Mouse (Mus musculus) stomach, postnatal 0 days (tissue): ENCODE results near the gene Celf5. TPM values are rescaled to one million over a fixed set of nuclear protein-coding genes. Genes with fewer than 3 reads are reported as not detected.

Experiments used
- ATAC-seq: fragments of 200-750 bp; cut with Nextera tagmentation; 2 replicates; pipeline ENCODE4 v1.8.0; 2017; ENCODE audit not compliant: low FRiP score, low TSS enrichment
- DNase-seq: peaks from one replicate; pipeline ENCODE4 v3.0.0-alpha.2; 2016; ENCODE audit warnings: low spot score
- H3K27ac ChIP-seq: fragments of 300-500 bp; sonication (generic); replicated peaks from 2 replicates; pipeline ENCODE4 v1.5.1; 2014; ENCODE audit warnings: mild to moderate bottlenecking, control low read depth
- H3K27me3 ChIP-seq: fragments of 300-500 bp; sonication (generic); 2 replicates; pipeline ENCODE4 v1.6.1; 2014; ENCODE audit warnings: low read length; ENCODE audit not compliant: control insufficient read depth, insufficient read depth
- H3K36me3 ChIP-seq: fragments of 300-500 bp; sonication (generic); 2 replicates; pipeline ENCODE4 v1.6.1; 2014; ENCODE audit warnings: low read length, mixed read lengths; ENCODE audit not compliant: control insufficient read depth, insufficient read depth
- H3K4me1 ChIP-seq: fragments of 300-500 bp; sonication (generic); replicated peaks from 2 replicates; pipeline ENCODE4 v1.6.1; 2014; ENCODE audit warnings: antibody characterized with exemption; ENCODE audit not compliant: control insufficient read depth, insufficient read depth
- H3K4me2 ChIP-seq: fragments of 300-500 bp; sonication (generic); replicated peaks from 2 replicates; pipeline ENCODE4 v1.6.1; 2014; ENCODE audit warnings: low read depth, mild to moderate bottlenecking, control low read depth, moderate library complexity
- H3K4me3 ChIP-seq: fragments of 300-500 bp; sonication (generic); 2 replicates; pipeline ENCODE4 v1.5.1; 2014; ENCODE audit warnings: low read depth, low read length, control low read depth
- H3K9ac ChIP-seq: fragments of 300-500 bp; sonication (generic); 2 replicates; pipeline ENCODE4 v1.6.1; 2014; ENCODE audit warnings: mild to moderate bottlenecking, low read length, control low read depth, mixed read lengths
- H3K9me3 ChIP-seq: fragments of 300-500 bp; sonication (generic); 2 replicates; pipeline ENCODE4 v1.6.1; 2016; ENCODE audit warnings: low read length; ENCODE audit not compliant: control insufficient read depth
- CTCF ChIP-seq: IDR thresholded peaks from 2 replicates; pipeline ENCODE4 v1.5.1; 2016; ENCODE audit warnings: antibody characterized with exemption, low read depth, mild to moderate bottlenecking, moderate library complexity
- EP300 ChIP-seq: optimal IDR thresholded peaks from 2 replicates; pipeline ENCODE3; 2016; ENCODE audit warnings: antibody characterized with exemption
- WGBS: fragments of 180-500 bp; shearing (Covaris S2); extraction: QIAGEN DNeasy Blood & Tissue Kit; methylation state at CpG from one replicate; pipeline ENCODE4 v1.1.7; 2014; 5-methylcytosine and 5-hydroxymethylcytosine counted together
- polyA plus RNA-seq: library from polyadenylated mRNA; unstranded; fragments of >200 nt; fragmentation: Nextera tagmentation; extraction: Ambion mirVana; gene quantifications from 2 replicates; pipeline ENCODE4 v1.2.1, GENCODE M21; 2015

The Celf5 gene
- polyA plus RNA-seq, 1 experiment from 2014 or later = 0.62 TPM

DNA sequence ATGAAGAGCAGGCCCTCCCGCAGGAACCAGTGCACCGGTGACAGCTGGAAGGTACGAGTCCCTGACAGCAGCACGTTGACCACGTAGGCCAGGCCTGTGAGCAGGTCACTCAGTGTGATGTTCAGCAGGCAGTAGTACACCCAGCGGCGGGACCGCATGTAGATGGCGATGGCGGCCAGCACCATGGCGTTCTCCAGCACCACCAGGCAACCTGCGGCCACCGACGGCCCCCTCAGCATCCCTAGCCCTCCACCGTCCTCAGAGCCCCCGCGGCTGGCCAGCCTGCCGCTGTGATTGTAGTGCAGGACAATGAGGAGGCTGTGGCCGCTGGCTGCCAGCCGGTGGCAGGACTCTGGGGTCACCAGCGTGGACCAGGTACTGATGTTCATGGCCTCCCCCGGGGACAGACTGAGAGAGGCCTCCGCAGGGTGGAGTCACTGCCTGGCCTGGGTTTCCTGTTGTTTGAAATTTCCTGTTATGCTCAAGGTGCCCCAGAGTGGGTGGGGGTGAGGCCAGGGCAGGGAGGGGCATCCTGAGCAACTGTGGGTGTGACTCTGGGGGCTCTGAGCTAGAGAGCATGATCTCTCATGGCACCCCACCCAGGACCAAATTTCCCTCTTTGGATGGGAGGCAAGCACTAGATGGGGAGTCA lies 16.9 kb upstream of the Celf5 start:
- Histone ChIP-seq H3K27ac (no peak overlapping the region; the same call in 1 of the 2 replicates), H3K9me3 (no peaks in the 10 kb centered on the region), H3K36me3 (no peaks in the 10 kb centered on the region), H3K27me3 (no peaks in the 10 kb centered on the region), H3K4me2 (no peak overlapping the region), H3K4me3 (no peak overlapping the region), H3K9ac (no peak overlapping the region), H3K4me1 (peaks cover 3% of the 10 kb centered on the region; the same call in 1 of the 2 replicates)
- ATAC-seq (no peak), DNase-seq (no peak)
- 66% methylated on average over 23 of the region's 23 CpGs for WGBS
- TF ChIP-seq CTCF = no peak
- no peak for TF ChIP-seq EP300

DNA sequence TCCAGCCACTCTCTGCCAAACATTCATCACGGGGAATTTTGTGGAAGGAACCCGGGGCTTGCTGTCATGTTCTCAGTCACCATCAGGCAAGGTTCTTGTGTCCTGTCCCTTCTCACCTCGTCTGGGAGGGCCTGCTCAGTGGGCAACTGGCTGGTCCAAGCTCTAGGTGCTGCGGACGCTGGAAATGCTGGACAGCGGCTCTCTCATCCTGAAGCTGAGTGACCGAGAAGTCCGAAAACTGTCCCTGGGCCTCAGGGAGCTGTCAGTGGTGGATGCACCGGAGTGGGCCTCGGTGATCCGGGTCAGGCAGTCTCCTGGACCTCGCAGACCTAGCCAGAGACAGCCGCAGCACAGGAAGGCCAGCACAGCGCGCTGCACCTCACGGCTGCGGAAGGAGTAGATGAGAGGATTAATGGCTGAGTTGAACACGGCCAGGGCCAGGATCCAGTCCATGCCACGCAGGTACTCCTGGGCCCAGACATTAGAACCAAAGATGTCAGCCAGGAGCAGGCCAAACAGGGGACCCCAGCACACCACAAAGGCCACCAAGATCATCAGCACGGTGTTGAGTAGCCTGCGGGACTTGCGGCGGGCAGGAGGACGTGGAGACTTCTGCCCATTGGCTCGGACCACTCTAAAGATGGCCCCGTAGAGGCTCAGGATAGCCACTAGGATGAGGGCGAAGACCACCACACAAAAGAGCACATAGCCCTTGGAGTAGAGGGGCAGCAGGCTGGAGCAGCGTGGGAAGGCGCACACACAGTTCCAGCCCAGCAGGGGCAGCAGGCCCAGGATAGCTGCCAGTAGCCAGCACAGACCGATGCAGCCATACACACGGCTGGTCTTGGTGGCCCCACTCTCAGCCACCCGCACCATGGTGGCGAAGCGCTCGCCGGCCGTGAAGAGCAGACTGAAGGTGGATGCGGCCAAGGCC lies 16.1 kb upstream of the Celf5 start:
- no peak for DNase-seq
- H3K4me1 ChIP-seq = peaks cover 3% of the 10 kb centered on the region; the same call in 1 of the 2 replicates
- no peaks in the 10 kb centered on the region for H3K27me3 ChIP-seq
- no peak for ATAC-seq
- H3K4me2 ChIP-seq = no peak overlapping the region
- H3K4me3 ChIP-seq = no peak overlapping the region
- TF ChIP-seq CTCF (no peak; the same call in 1 of the 2 replicates), EP300 (no peak)
- no peaks in the 10 kb centered on the region for H3K36me3 ChIP-seq
- no peak overlapping the region for H3K9ac ChIP-seq
- 82% methylated on average over 38 of the region's 38 CpGs for WGBS
- no peak overlapping the region for H3K27ac ChIP-seq
- H3K9me3 ChIP-seq = no peaks in the 10 kb centered on the region

DNA sequence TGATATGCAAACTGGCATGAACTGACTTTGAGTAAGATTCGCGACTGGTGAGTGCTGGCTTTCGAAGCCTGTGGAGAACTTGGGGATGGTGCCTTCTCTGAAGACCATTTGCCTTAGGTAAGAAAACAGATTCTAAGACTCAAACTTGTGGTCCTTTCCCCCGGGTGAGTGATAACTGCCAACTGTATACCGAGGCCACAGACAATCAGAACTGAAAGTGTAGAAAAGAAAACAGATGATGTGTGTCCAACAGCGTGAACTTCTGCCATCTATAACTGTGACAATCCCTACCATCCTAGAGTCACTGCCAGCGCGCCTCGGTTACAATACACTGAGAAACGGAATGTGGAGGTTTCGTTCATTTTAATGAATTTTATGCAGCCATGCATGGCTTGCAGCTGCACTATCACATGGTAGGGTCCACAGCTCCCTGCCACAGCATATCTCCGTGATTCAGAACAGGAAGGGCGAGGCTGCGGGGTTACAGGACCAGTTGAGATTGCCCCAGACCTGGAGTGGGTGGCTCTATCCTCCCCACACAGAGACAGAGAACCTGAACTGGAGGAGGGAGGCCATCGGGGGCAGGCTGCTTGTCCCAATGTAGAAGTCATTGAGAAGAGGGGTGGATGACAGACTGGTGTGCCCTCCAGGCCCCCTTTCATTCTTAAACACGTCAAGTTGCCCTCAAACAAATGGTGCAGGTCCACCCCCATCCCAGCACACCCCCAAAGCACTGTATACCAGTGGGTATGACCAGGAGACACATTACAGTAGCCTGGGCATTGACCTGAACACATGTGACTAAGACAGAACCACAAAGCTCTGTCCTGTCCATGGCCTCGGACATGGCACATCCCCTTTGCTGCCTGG lies 15.1 kb upstream of the Celf5 start:
- no peaks in the 10 kb centered on the region for H3K27me3 ChIP-seq
- no peak overlapping the region for H3K9ac ChIP-seq
- DNase-seq (no peak), ATAC-seq (no peak)
- no peak for TF ChIP-seq EP300
- no peak for TF ChIP-seq CTCF
- no peak overlapping the region for H3K27ac ChIP-seq
- no peak overlapping the region for H3K4me3 ChIP-seq
- H3K36me3 ChIP-seq = peaks cover 1% of the 10 kb centered on the region; the same call in 1 of the 2 replicates
- no peak overlapping the region for H3K4me2 ChIP-seq
- H3K9me3 ChIP-seq = no peaks in the 10 kb centered on the region
- WGBS = 78% methylated on average over 17 of the region's 17 CpGs
- peaks cover 3% of the 10 kb centered on the region; the same call in 1 of the 2 replicates for H3K4me1 ChIP-seq

DNA sequence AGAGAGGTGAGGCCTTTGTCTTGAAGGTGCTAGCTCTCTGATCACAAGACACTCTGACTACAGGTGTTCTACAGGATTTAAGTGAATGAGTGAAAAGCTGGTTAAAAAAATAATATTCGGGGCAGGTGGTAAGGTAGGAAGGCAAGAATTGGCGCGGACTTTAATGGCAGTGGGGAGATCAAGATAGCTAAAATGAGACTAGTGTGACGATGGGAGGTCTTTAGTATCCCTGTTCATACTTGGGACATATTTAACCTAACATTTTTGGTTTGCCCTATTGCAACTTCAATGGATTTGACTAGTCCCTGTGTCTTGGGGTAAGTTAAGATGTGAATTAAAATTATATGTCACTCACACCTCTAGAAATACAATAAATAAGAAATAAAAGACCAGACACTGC lies 14.5 kb upstream of the Celf5 start:
- DNase-seq (no peak), ATAC-seq (no peak)
- TF ChIP-seq EP300 = no peak
- no peak for TF ChIP-seq CTCF
- peaks cover 4% of the 10 kb centered on the region; the same call in 1 of the 2 replicates for H3K36me3 ChIP-seq
- H3K9me3 ChIP-seq = no peaks in the 10 kb centered on the region
- 23% methylated on average over 4 of the region's 4 CpGs for whole genome bisulfite sequencing
- H3K9ac ChIP-seq = no peak overlapping the region
- H3K4me1 ChIP-seq = peaks cover 3% of the 10 kb centered on the region; the same call in 1 of the 2 replicates
- no peak overlapping the region for H3K27ac ChIP-seq
- H3K4me2 ChIP-seq = peak overlapping the region; percentile 35
- H3K27me3 ChIP-seq = no peaks in the 10 kb centered on the region
- H3K4me3 ChIP-seq = peak overlapping the region; percentile 79

DNA sequence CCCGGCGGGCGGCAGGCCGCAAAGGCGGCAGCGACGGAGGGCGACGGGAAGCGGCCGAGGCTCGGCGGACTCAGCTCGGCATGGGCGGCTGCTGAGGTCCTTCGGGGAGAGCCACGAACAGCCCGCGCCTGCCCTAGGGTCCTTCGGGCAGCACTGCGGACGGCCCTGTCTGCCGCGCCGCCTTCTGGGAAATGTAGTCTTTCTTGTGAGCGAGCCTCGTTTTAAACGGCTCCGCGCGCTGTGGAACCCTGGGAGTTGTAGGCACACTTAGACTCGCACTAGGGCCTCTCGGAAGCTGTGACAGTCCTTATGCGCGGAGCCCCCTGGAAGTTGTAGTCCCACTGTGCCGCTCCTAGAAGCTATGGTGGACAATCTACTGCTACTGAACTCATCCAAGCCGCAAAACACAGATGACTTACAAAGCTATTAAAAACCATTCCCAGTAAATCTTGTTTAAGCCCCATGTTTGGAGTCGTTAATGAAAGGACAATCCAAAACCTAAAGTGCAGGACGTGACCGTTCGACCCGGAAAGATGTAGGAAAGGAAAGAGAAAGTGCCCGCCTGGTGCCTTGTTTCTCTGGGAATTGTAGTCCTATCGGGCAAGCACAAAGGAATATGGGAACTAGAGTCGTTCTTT lies 13.9 kb upstream of the Celf5 start, which contains the start of gene Ncln:
Ncln (minus strand) TSS at position 129 of the 638 bp plus-strand sequence.
- H3K27me3 ChIP-seq = no peaks in the 10 kb centered on the region
- H3K4me3 ChIP-seq = peak within 1 kb of the TSS; percentile 79
- H3K4me2 ChIP-seq = peak within 1 kb of the TSS; percentile 90
- peaks cover 3% of the 10 kb centered on the region; the same call in 1 of the 2 replicates for H3K4me1 ChIP-seq
- ATAC-seq (peak; percentile 97), DNase-seq (peak; percentile 98)
- peaks cover 9% of the 10 kb centered on the region; the same call in 1 of the 2 replicates for H3K36me3 ChIP-seq
- WGBS = under 1% methylated on average over 42 of the region's 45 CpGs
- H3K27ac ChIP-seq = peak within 1 kb of the TSS; percentile 74
- no peaks in the 10 kb centered on the region for H3K9me3 ChIP-seq
- TF ChIP-seq EP300 = peak; percentile 62
- no peak; the same call in 1 of the 2 replicates for TF ChIP-seq CTCF
- peak within 1 kb of the TSS; percentile 90 for H3K9ac ChIP-seq
